Mouse (Mus musculus) myocyte (in vitro differentiated cells): ENCODE measurements at regions not wholly inside any gene's neighbourhood (a gene's known extent, or its start where the extent isn't known, plus 50 kb on each side); places are given as distances from the start of the nearest gene placed in this dataset.

Experiments
- CEBPB ChIP-seq: IDR thresholded peaks from 2 replicates; pipeline ENCODE4 v1.6.1; 2011; ENCODE audit warnings: mild to moderate bottlenecking, moderate library complexity; ENCODE audit not compliant: poor library complexity, insufficient read depth, severe bottlenecking
- E2F4 ChIP-seq: IDR thresholded peaks from one replicate; pipeline ENCODE4 v1.6.1; 2011; ENCODE audit warnings: mild to moderate bottlenecking, control low read depth, moderate library complexity; ENCODE audit not compliant: insufficient read depth
- MAX ChIP-seq: IDR thresholded peaks from one replicate; pipeline ENCODE4 v1.6.1; 2011; ENCODE audit warnings: low read depth, mild to moderate bottlenecking, control low read depth
- MYOD1 ChIP-seq, 3 experiments: IDR thresholded peaks; one replicate each; pipeline ENCODE4 v1.6.1; 2011; ENCODE audit warnings: control low read depth in 2 of 3, low read depth in 2 of 3, mild to moderate bottlenecking in 2 of 3, moderate library complexity in 1 of 3; ENCODE audit not compliant: insufficient read length in 2 of 3, control insufficient read depth in 1 of 3
- POLR2A ChIP-seq: IDR thresholded peaks from one replicate; pipeline ENCODE4 v1.6.1; 2011; ENCODE audit warnings: low read depth, mild to moderate bottlenecking, control low read depth, moderate library complexity; ENCODE audit not compliant: insufficient read length
- POLR2AphosphoS2 ChIP-seq: IDR thresholded peaks from one replicate; pipeline ENCODE4 v1.6.1; 2011; ENCODE audit warnings: low read depth, control low read depth; ENCODE audit not compliant: insufficient read length
- TCF12 ChIP-seq: IDR thresholded peaks from one replicate; pipeline ENCODE4 v1.6.1; 2011; ENCODE audit warnings: mild to moderate bottlenecking, control low read depth; ENCODE audit not compliant: poor library complexity, insufficient read depth, severe bottlenecking
- USF1 ChIP-seq: IDR thresholded peaks from one replicate; pipeline ENCODE4 v1.6.1; 2011; ENCODE audit warnings: low read depth, mild to moderate bottlenecking, control low read depth, moderate library complexity

- TF ChIP-seq TCF12 (no peak), E2F4 (no peak), POLR2A (no peak), USF1 (no peak), POLR2AphosphoS2 (no peak), CEBPB (no peak), MAX (no peak), MYOD1 (IDR thresholded peaks at IDR 0.05; ENCODE audit: control insufficient read depth in 1 of 3, insufficient read length in 2 of 3, low read depth in 2 of 3) (no peak)
These were observed 319.5 kb upstream of the Trib2 start for GRCm38 (mm10) chr12:16136214-16136671.
